Mouse (Mus musculus) Patski (cell line): ENCODE results near the gene Myo16. TPM values are rescaled to one million over a fixed set of nuclear protein-coding genes. Genes with fewer than 3 reads are reported as not detected.
A peak's percentile ranks its signal among the peaks of the same experiment; 100 is the strongest.

Experiments used
- ATAC-seq: fragments of 100-300 bp; one replicate; pipeline ENCODE4 v1.8.0; 2021
- CTCF ChIA-PET: fragments of 350-600 bp; sonication (Branson Sonifier 250); formaldehyde crosslinking; loops from one replicate; lab custom pipeline; 2022; ENCODE audit warnings: inconsistent platforms; lab: Charles Lee
- POLR2A ChIA-PET: fragments of 350-600 bp; sonication (Branson Sonifier 250); formaldehyde crosslinking; loops from one replicate; lab custom pipeline; 2022; ENCODE audit warnings: antibody characterized with exemption, inconsistent platforms; lab: Charles Lee
- DNase-seq: peaks from one replicate; pipeline ENCODE4 v3.0.0-alpha.2; 2011; ENCODE audit warnings: low read depth, low spot score
- H3K27me3 ChIP-seq: fragments of 371-371 bp; one replicate; pipeline ENCODE4 v1.5.1; 2021
- CTCF ChIP-seq: fragments of 100-300 bp; IDR thresholded peaks from one replicate; pipeline ENCODE4 v1.5.1; 2021
- in situ Hi-C: fragments of 300-500 bp; cut with MboI; formaldehyde crosslinking; loops from 3 replicates; pipeline ENCODE4 v1.11.1; 2018; ENCODE audit warnings: low pct_unique_long_range_greater_than_20kb, mixed read lengths
- polyA plus RNA-seq: library from polyadenylated mRNA; unstranded; gene quantifications from one replicate; pipeline ENCODE4 v1.2.3, GENCODE M21; 2021

Myo16 gene
- polyA plus RNA-seq, 1 experiment from 2014 or later = 0.05 TPM

- in situ Hi-C loops = loop anchor here (5.0 to 10.0 kb wide), 3 partner anchors 596 to 976 kb away; no protein-coding TSS in a partner anchor
- H3K27me3 ChIP-seq = peaks cover 22% of the 10 kb centered on the region
- POLR2A ChIA-PET = no interaction called here
- TF ChIP-seq CTCF = no peak
- ATAC-seq (no peak), DNase-seq (no peak)
- CTCF ChIA-PET = no interaction called here
Observed at GRCm38 (mm10) chr8:10418971-10419370, 265.3 kb downstream of the Myo16 start.

DNA sequence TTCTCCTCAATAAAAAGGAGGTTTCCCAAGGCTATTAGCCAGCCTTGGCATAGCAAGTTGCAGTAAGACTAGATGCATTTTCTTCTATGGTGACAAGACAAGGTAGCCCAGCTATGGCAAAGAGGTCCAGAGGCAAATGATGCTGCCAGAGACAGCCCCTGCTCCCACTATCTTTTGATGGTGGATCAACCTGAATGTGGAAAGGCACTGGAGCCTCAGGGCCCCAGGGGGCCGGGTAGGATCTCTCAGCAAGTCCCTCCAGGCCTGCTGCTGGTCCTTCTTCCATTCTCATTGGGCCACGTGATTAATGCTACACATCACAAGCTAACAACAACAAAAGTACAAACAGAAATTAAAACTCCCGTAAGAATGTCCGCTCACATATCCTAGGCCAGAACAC lies 266.0 kb downstream of the Myo16 start:
- in situ Hi-C loops = loop anchor here (5.0 to 10.0 kb wide), 3 partner anchors 595 to 975 kb away; no protein-coding TSS in a partner anchor
- no peak for TF ChIP-seq CTCF
- ChIA-PET POLR2A (no interaction called here), CTCF (no interaction called here)
- DNase-seq (no peak), ATAC-seq (no peak)
- H3K27me3 ChIP-seq = peaks cover 26% of the 10 kb centered on the region

- DNase-seq (no peak), ATAC-seq (no peak)
- no peak for TF ChIP-seq CTCF
- POLR2A ChIA-PET = no interaction called here
- in situ Hi-C loops = no loop called here
- peaks cover 26% of the 10 kb centered on the region for H3K27me3 ChIP-seq
- CTCF ChIA-PET = no interaction called here
Observed at GRCm38 (mm10) chr8:10420551-10420950, 266.8 kb downstream of the Myo16 start.

DNA sequence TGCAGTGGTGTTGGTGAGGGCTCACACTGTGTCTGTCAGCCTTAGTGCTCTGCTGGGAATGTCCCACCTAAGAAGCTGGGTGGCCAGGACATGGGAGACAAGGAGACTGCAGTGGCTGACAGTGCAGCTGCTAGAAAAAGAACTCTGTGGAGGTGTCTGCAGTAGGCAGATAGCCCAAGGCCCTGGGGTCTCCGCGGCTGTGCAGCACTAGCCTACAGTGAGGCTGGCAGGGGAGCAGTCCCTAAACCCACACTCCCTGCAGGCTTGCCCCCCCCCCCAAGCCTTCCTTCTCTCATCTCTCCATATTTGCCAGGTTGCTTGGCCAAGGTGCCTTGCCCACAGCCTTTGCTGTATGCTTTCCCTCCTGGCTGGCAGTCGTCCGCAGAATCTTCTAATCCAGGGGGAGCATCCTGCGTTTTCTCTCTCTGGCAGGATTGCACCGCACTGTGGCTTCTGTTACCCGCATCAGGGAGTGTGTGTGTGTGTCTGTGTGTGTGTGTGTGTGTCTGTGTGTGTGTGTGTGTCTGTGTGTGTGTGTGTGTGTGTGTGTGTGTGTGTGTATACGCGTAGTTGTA lies 267.9 kb downstream of the Myo16 start:
- ATAC-seq (no peak), DNase-seq (no peak)
- peaks cover 26% of the 10 kb centered on the region for H3K27me3 ChIP-seq
- POLR2A ChIA-PET = no interaction called here
- in situ Hi-C loops = no loop called here
- CTCF ChIA-PET = interaction anchor here (1.1 kb wide), 1 partner anchor 17 kb away, joined by 4 read pairs; no protein-coding TSS in a partner anchor
- TF ChIP-seq CTCF = no peak

- ChIA-PET CTCF (no interaction called here), POLR2A (no interaction called here)
- in situ Hi-C loops = loop anchor here (5.0 kb wide), 1 partner anchor 577 kb away; no protein-coding TSS in a partner anchor
- ATAC-seq (no peak), DNase-seq (no peak)
- peaks cover 22% of the 10 kb centered on the region for H3K27me3 ChIP-seq
- TF ChIP-seq CTCF = no peak
Observed at GRCm38 (mm10) chr8:10435492-10435891, 281.8 kb downstream of the Myo16 start.

- in situ Hi-C loops = loop anchor here (5.0 kb wide), 1 partner anchor 574 kb away; no protein-coding TSS in a partner anchor
- CTCF ChIA-PET = interaction anchor here (0.8 to 2.4 kb wide), 19 partner anchors 9 to 777 kb away, joined by 3 to 20 read pairs (median 6); no protein-coding TSS in a partner anchor
- peak; percentile 92 for TF ChIP-seq CTCF
- POLR2A ChIA-PET = interaction anchor here (0.8 kb wide), 1 partner anchor 730 kb away, joined by 3 read pairs; no protein-coding TSS in a partner anchor
- no peak for DNase-seq
- peaks cover 28% of the 10 kb centered on the region for H3K27me3 ChIP-seq
- ATAC-seq = no peak
Observed at GRCm38 (mm10) chr8:10438772-10439171, 285.1 kb downstream of the Myo16 start.

DNA sequence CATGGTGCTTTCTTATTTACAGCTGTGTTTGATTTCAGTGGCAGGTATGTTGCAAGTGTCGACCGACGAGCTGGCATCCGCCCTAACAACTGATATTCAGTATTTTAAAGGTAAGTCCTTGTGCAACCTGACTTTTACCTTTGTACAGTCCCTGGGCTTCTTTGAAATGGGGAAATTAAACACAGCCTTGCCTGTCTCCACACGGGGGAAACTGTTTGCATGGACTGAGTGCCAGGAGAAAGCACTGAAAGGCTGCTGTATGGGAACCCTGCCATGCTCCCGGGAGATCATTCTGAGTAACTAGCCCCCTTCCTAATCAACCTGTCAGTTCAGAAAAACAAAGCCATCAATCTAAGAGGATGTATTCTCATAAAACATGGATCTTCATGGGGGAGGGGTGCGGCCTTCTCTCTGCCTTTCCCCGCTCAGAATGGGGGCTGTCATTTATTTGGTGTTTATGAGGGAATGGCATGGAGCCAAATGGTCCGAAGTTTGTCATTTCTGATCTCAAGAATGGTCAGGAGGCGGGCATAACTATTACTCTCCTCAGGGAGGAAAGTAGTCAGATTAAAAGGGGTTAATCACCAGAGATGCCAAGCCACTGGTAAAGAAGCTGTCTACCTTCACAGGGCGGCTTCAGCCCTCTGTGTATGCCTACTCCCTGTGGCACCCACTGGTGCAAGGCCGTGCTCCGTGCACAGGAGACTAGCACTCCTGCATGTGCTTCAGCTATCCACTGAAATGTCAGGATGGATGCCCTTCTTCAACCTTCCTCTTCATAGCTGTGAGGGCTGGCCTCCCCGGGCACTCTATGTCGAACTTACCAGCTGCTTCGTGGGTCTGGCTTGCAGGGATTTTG lies 286.1 kb downstream of the Myo16 start:
- TF ChIP-seq CTCF = no peak
- no peak for ATAC-seq
- no peak for DNase-seq
- ChIA-PET CTCF (interaction anchor here (0.8 to 2.4 kb wide), 9 partner anchors 8 to 776 kb away, joined by 3 to 20 read pairs (median 8); no protein-coding TSS in a partner anchor), POLR2A (interaction anchor here (0.6 kb wide), 1 partner anchor 552 kb away, joined by 3 read pairs; no protein-coding TSS in a partner anchor)
- H3K27me3 ChIP-seq = peaks cover 36% of the 10 kb centered on the region
- in situ Hi-C loops = loop anchor here (5.0 kb wide), 1 partner anchor 572 kb away; no protein-coding TSS in a partner anchor

DNA sequence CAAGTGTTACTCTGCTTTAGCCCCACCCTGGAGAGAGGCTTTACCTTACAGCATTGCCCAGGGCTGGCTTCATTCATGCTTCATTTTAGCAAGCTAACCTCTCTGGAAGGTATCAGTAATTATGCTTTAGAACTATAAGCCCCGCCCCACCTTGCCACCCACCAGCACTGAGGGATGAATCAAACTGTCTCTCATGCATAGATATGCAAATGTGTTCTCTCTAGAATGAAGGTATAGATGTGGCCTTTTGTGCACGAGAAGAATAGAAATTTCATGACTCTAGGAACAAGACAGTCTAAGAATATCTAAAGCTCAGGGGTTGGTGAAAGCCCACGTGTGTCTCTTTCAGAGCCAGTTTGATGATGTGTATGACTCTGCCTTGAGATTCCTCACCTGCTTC lies 288.9 kb downstream of the Myo16 start:
- ChIA-PET POLR2A (no interaction called here), CTCF (no interaction called here)
- in situ Hi-C loops = no loop called here
- no peak for TF ChIP-seq CTCF
- ATAC-seq (no peak), DNase-seq (no peak)
- H3K27me3 ChIP-seq = peaks cover 28% of the 10 kb centered on the region

DNA sequence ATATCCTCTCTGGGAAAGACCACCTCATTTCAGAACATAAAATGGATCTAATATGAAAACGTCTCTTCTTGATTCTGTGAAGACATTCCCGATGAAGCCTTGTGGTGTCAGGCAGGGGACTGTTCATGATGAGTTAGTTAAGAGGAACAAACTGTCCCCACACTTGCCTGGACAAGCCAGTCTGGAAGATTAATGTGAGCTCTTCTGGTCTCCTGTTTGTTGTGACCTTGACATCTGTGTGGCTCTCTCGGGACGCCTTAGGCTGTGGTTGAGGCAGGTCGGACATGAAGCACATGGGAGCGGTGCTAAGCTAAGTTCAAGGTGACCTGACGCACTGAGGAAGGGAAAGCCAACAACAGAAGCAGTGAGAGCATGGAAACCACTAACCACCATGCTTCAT lies 291.3 kb downstream of the Myo16 start:
- peaks cover 37% of the 10 kb centered on the region for H3K27me3 ChIP-seq
- TF ChIP-seq CTCF = no peak
- ChIA-PET CTCF (interaction anchor here (0.6 kb wide), 1 partner anchor 39 kb away, joined by 3 read pairs; no protein-coding TSS in a partner anchor), POLR2A (no interaction called here)
- no peak for ATAC-seq
- in situ Hi-C loops = no loop called here
- DNase-seq = no peak

DNA sequence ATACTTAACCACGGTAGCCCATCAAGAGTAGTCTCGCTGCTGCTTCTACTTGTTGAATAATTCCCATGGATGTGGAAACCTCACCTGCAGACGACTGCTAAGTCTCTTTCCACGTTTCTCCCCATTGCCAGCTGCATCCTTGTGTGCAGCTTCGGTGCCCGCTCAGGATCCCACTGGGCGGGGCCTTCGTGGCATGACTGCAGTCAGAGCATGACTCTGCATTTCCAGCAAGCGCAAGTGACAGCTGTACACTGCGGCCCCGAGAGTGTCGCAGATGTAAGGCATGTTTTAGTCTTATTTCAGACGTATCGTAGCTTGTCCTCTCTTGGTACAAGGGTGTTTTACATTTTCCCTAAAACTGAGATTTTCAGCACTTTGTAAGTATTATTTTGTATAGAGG lies 294.8 kb downstream of the Myo16 start:
- H3K27me3 ChIP-seq = peaks cover 47% of the 10 kb centered on the region
- ChIA-PET POLR2A (no interaction called here), CTCF (interaction anchor here (1.5 to 3.4 kb wide), 2 partner anchors 10 to 28 kb away, joined by 3 to 20 read pairs; no protein-coding TSS in a partner anchor)
- DNase-seq (no peak), ATAC-seq (no peak)
- no peak for TF ChIP-seq CTCF
- in situ Hi-C loops = no loop called here

- in situ Hi-C loops = no loop called here
- ATAC-seq (no peak), DNase-seq (no peak)
- ChIA-PET POLR2A (no interaction called here), CTCF (no interaction called here)
- no peak for TF ChIP-seq CTCF
- peaks cover 49% of the 10 kb centered on the region for H3K27me3 ChIP-seq
Observed at GRCm38 (mm10) chr8:10453046-10453445, 299.3 kb downstream of the Myo16 start.
